Mouse (Mus musculus): ENCODE measurements around the gene Myo1h.

DNA sequence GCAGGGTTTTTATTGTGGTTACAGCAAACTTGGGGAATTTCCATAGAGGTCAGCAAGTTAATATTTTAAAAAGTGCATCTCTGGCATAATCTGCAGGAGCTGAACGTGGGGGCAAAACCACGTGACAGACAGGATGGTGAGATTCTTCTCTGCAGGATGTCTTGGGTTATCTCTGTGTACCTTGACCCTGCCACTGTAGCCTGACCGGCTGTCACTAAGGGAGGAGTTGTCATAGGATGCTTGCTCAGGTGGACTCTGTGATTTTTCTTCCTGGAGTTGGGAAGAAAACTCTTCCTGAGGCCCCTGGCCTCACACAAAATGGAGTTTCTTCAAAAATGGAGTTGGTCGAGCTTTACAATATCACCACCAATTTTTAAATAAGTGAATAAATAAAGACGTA, 54.0 kb downstream of the Myo1h start:
- no peak for TF ChIP-seq GATA1 (IDR thresholded peaks at IDR 0.05; ENCODE audit: low read length)
- TF ChIP-seq TAL1 (IDR thresholded peaks at IDR 0.05; ENCODE audit: low read length), result no peak
